Mouse (Mus musculus) inflammation-experienced regulatory T-cells, adult 6 months (primary cell): ENCODE measurements around the gene Cacna2d4. TPM values are rescaled to one million over a fixed set of nuclear protein-coding genes. Genes with fewer than 3 reads are reported as not detected.
"Not testable (repeated sequence)": the region's sequence is repeated elsewhere in the genome, so short reads cannot be mapped to it uniquely, and the experiment has no call there.

Source experiments
- ATAC-seq: one replicate; pipeline ENCODE4 v1.8.0; 2017
- polyA plus RNA-seq, 3 experiments: library from polyadenylated mRNA; unstranded; fragments of 100-300 nt; shearing (Covaris generic); gene quantifications; one replicate each; pipeline ENCODE4 v1.2.1; 2017

The Cacna2d4 gene
- polyA plus RNA-seq: 1 to 10 TPM; 4.5 to 8.3 (median 6.9) TPM

- no peak for ATAC-seq
Measured at GRCm38 (mm10) chr6:119236241-119236640, at the start of gene Cacna2d4. Cacna2d4 (plus strand) TSS chr6:119236526.

- ATAC-seq: no peak
Measured at GRCm38 (mm10) chr6:119186658-119187057, 49.7 kb upstream of the Cacna2d4 start.

- ATAC-seq: no peak
Measured at GRCm38 (mm10) chr6:119187631-119188030, 48.7 kb upstream of the Cacna2d4 start.

GRCm38 (mm10) chr6:119191478-119191877, 44.8 kb upstream of the Cacna2d4 start:
- no peak for ATAC-seq

GRCm38 (mm10) chr6:119193571-119194154, 42.7 kb upstream of the Cacna2d4 start:
- no peak for ATAC-seq

- ATAC-seq: no peak
Measured at GRCm38 (mm10) chr6:119194161-119194560, 42.2 kb upstream of the Cacna2d4 start.

- ATAC-seq: no peak
Measured at GRCm38 (mm10) chr6:119194601-119195000, 41.7 kb upstream of the Cacna2d4 start.

- ATAC-seq: no peak
Measured at GRCm38 (mm10) chr6:119196382-119197305, 39.7 kb upstream of the Cacna2d4 start, which contains the start of gene Cacna1c. Cacna1c (minus strand) TSS chr6:119196418.

GRCm38 (mm10) chr6:119198534-119199273, 37.6 kb upstream of the Cacna2d4 start:
- ATAC-seq: no peak

GRCm38 (mm10) chr6:119199274-119199879, 36.9 kb upstream of the Cacna2d4 start:
- no peak for ATAC-seq

GRCm38 (mm10) chr6:119200362-119200761, 36.0 kb upstream of the Cacna2d4 start:
- ATAC-seq: no peak

GRCm38 (mm10) chr6:119201575-119201974, 34.8 kb upstream of the Cacna2d4 start:
- ATAC-seq: no peak

- no peak for ATAC-seq
Measured at GRCm38 (mm10) chr6:119204286-119204685, 32.0 kb upstream of the Cacna2d4 start.

- no peak for ATAC-seq
Measured at GRCm38 (mm10) chr6:119204915-119205314, 31.4 kb upstream of the Cacna2d4 start.

GRCm38 (mm10) chr6:119206006-119206405, 30.3 kb upstream of the Cacna2d4 start:
- ATAC-seq: not testable (repeated sequence)

GRCm38 (mm10) chr6:119213375-119213774, 23.0 kb upstream of the Cacna2d4 start:
- ATAC-seq: no peak

- no peak for ATAC-seq
Measured at GRCm38 (mm10) chr6:119214190-119214589, 22.1 kb upstream of the Cacna2d4 start.

GRCm38 (mm10) chr6:119215040-119215613, 21.2 kb upstream of the Cacna2d4 start:
- ATAC-seq: no peak

- no peak for ATAC-seq
Measured at GRCm38 (mm10) chr6:119217661-119218060, 18.7 kb upstream of the Cacna2d4 start.

- no peak for ATAC-seq
Measured at GRCm38 (mm10) chr6:119218591-119218990, 17.7 kb upstream of the Cacna2d4 start.

GRCm38 (mm10) chr6:119219237-119219870, 17.0 kb upstream of the Cacna2d4 start:
- no peak for ATAC-seq

GRCm38 (mm10) chr6:119220297-119220696, 16.0 kb upstream of the Cacna2d4 start:
- peak; percentile 76 for ATAC-seq
